Mouse (Mus musculus) lung, embryonic 15.5 days (tissue): ENCODE measurements around the gene Gjc2. TPM values are rescaled to one million over a fixed set of nuclear protein-coding genes. Genes with fewer than 3 reads are reported as not detected.

Experiments
- ATAC-seq: fragments of 200-750 bp; cut with Nextera tagmentation; 2 replicates; pipeline ENCODE4 v1.8.0; 2017; ENCODE audit warnings: moderate number of reproducible peaks, borderline replicate concordance; ENCODE audit not compliant: low FRiP score, low TSS enrichment; ENCODE audit errors: extremely low read depth
- H3K27ac ChIP-seq: fragments of 300-500 bp; sonication (generic); 2 replicates; pipeline ENCODE4 v1.5.1; 2015; ENCODE audit warnings: moderate library complexity, mild to moderate bottlenecking, inconsistent platforms
- H3K27me3 ChIP-seq: fragments of 300-500 bp; sonication (generic); 2 replicates; pipeline ENCODE4 v1.6.1; 2015; ENCODE audit warnings: inconsistent platforms
- H3K36me3 ChIP-seq: fragments of 300-500 bp; sonication (generic); 2 replicates; pipeline ENCODE4 v1.6.1; 2015; ENCODE audit warnings: inconsistent platforms
- H3K4me1 ChIP-seq: fragments of 300-500 bp; sonication (generic); 2 replicates; pipeline ENCODE4 v1.6.1; 2015; ENCODE audit warnings: inconsistent platforms
- H3K4me2 ChIP-seq: fragments of 300-500 bp; sonication (generic); 2 replicates; pipeline ENCODE4 v1.6.1; 2015; ENCODE audit warnings: inconsistent platforms, mild to moderate bottlenecking, moderate library complexity
- H3K4me3 ChIP-seq: fragments of 300-500 bp; sonication (generic); 2 replicates; pipeline ENCODE4 v1.5.1; 2015; ENCODE audit warnings: mild to moderate bottlenecking, inconsistent platforms
- H3K9ac ChIP-seq: fragments of 300-500 bp; sonication (generic); 2 replicates; pipeline ENCODE4 v1.6.1; 2015; ENCODE audit warnings: inconsistent platforms
- H3K9me3 ChIP-seq: fragments of 300-500 bp; sonication (generic); 2 replicates; pipeline ENCODE4 v1.6.1; 2016; ENCODE audit warnings: inconsistent platforms
- WGBS: fragments of 180-500 bp; shearing (Covaris S2); methylation state at CpG from one replicate; pipeline ENCODE4 v1.1.7; 2015; 5-methylcytosine and 5-hydroxymethylcytosine counted together
- polyA plus RNA-seq: library from polyadenylated mRNA; unstranded; fragments of >200 nt; fragmentation: Nextera tagmentation; extraction: Ambion mirVana; gene quantifications from 2 replicates; pipeline ENCODE4 v1.2.1, GENCODE M21; 2015

Gene Gjc2
- polyA plus RNA-seq, 1 experiment from 2014 or later: 0.56 TPM

DNA sequence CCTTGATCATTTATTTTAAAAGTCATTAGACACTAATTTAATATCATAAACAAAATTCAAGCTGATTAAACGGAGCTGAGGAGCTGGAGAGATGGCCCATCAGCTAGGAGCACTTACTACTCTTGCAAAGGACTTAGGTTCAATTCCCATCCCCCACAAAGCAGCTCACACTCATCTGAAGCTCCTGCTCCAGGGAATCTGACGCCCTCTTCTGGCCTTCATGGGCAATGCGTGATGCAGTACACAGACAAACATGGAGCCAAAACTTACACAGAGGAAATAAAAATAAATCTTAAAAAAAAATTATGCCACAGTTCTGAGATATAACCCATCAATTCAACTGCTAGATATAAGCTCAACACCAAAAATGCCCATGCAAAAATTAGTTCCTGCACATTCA is 31.3 kb downstream of the Gjc2 start:
- Histone ChIP-seq H3K36me3 (0 out of 2 replicates have a peak, but pooled peaks cover 2% of the 10 kb centered on the region), H3K27me3 (no peaks in the 10 kb centered on the region), H3K4me2 (no peak overlapping the region), H3K4me3 (no peak overlapping the region), H3K9ac (no peak overlapping the region), H3K4me1 (no peaks in the 10 kb centered on the region), H3K9me3 (no peaks in the 10 kb centered on the region), H3K27ac (no peak overlapping the region)
- no peak for ATAC-seq
- WGBS: 28% methylated on average over 3 of the region's 3 CpGs

DNA sequence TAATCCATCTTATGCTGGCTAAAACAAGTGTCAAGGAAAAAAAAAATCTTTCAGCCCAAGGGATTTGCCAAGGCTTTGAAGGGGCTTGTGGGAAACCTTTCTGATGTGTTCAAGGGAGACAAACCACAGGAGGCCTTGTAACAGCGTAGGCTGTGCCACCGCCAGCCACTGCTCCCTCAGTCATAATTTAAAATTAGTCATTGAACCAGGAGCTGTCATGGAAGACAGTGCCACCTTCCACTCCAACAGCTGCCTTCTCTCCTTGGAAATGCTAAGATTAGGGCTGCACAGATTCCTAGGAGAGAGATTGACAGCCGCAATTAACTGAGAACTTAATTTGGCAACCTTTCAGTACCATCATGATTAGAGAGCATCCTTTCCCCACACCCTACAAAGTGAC is 33.7 kb downstream of the Gjc2 start:
- H3K4me3 ChIP-seq: no peak overlapping the region
- no peaks in the 10 kb centered on the region for H3K27me3 ChIP-seq
- no peak for ATAC-seq
- H3K27ac ChIP-seq: no peak overlapping the region
- H3K4me1 ChIP-seq: no peaks in the 10 kb centered on the region
- no peak overlapping the region for H3K4me2 ChIP-seq
- H3K9ac ChIP-seq: no peak overlapping the region
- WGBS: 42% methylated on average over 3 of the region's 3 CpGs
- no peaks in the 10 kb centered on the region for H3K9me3 ChIP-seq
- no peaks in the 10 kb centered on the region for H3K36me3 ChIP-seq

DNA sequence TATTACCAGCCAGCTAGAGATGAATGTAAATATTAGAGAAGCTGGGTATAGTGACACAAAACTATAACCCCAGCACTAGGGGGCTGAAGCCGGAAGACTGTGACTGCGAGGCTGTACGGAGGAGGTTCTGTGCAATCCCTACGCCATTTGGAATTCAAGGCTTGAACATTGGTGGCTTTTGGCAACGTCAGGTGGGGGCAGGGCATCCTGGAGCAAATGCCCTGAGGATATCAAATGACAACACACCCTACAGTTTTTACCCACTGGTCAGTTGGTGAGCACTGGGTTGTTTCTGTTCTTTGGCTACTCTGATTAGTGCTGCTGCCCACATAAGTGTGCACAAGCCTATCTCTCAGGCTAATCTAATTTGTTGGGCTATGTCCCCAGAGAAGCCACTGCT is 40.1 kb downstream of the Gjc2 start:
- no peak for ATAC-seq
- H3K4me3 ChIP-seq: no peak overlapping the region
- WGBS: 71% methylated on average over 5 of the region's 5 CpGs

DNA sequence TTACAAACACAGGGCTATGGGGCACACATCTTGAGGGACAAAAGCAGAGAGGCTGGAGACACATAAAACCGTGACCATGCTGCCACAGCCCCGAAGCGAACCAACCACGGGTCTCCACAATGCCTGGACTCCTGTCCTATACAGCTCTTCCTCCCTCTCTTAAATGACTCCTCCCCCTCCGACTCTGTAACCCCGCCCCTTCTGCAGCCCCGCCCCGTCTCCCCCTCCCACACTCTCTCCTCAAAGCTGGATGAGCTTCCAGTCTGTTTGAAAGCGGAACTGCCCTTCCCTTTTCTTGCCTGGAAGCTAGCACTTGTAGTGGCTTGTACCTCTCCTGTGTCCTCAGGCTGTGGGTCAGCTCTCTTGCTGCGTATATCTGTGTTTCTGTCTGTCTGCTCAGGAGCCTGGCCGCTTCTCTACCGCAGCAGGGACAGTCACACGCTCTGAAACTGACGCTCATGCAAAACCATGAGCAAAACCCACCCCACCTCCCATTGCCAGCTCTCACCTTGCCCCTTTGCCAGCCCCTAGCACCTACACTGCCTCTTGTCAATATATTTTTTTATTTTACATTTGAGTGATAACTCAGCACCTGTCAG is 41.1 kb downstream of the Gjc2 start:
- H3K4me3 ChIP-seq: no peak overlapping the region
- H3K27ac ChIP-seq: no peak overlapping the region
- H3K27me3 ChIP-seq: peaks cover 15% of the 10 kb centered on the region
- 8% methylated on average over 14 of the region's 14 CpGs for WGBS
- H3K36me3 ChIP-seq: no peaks in the 10 kb centered on the region
- ATAC-seq: 0 out of 2 replicates have a peak, but pooled peaks have one; percentile 35
- no peaks in the 10 kb centered on the region for H3K4me1 ChIP-seq
- peak overlapping the region; percentile 46; the same call in 1 of the 2 replicates for H3K4me2 ChIP-seq
- H3K9me3 ChIP-seq: no peaks in the 10 kb centered on the region
- H3K9ac ChIP-seq: no peak overlapping the region

More for the DNA sequence above, 40.1 kb downstream of the Gjc2 start:
- no peak overlapping the region for H3K4me2 ChIP-seq
- no peak overlapping the region for H3K9ac ChIP-seq
- H3K36me3 ChIP-seq: no peaks in the 10 kb centered on the region
- no peaks in the 10 kb centered on the region for H3K9me3 ChIP-seq
- no peaks in the 10 kb centered on the region for H3K4me1 ChIP-seq
- H3K27me3 ChIP-seq: peaks cover 4% of the 10 kb centered on the region
- H3K27ac ChIP-seq: no peak overlapping the region

DNA sequence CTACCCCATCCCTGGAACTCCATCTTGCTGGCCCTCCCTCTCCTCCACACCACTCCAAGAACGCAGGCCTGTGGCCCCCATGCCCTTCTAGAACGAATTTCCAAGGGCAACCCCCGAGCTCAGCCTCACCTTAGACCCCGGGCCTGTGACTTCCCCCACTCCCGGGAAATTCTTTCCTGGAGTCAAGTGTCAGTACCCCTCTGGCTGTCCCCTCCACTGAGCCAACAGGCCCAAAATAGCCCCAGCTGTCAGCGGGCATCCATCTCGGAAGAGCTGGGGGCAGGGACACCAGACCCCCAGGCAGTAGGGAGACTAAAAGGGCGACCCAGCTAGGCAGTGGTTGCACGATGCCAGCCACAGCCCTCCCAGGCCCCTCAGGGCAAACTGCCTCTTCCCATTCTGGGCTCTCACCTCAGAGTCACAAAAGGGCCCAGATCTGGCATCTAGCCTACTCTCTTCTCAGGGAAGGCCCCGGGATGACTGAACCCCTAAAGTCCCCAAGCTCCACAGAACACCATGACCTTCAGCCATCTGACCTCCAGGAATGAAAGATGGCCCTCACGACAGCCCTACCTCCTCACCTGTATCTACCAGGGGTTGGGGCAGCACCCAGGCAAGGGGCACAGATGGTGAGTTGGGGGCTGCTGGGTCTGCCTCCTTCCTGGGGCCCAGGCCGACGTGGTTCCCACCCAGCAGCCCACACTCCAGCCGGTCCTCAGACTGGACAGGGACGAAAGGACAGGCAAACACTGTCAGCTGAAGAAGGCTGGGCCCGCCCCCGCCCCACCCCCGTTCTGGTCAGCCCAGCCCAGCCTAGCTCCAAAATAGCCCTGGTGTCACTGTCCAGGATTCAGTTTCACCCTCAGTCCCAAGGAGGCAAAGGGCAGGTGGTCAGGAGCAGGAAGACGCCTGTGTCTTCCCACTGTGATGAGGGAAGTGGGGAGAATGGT is 44.2 kb downstream of the Gjc2 start:
- peaks cover 13% of the 10 kb centered on the region; the same call in 1 of the 2 replicates for H3K4me1 ChIP-seq
- no peaks in the 10 kb centered on the region for H3K9me3 ChIP-seq
- no peaks in the 10 kb centered on the region for H3K36me3 ChIP-seq
- ATAC-seq: no peak
- H3K27me3 ChIP-seq: peaks cover 46% of the 10 kb centered on the region
- no peak overlapping the region for H3K9ac ChIP-seq
- H3K4me2 ChIP-seq: no peak overlapping the region
- no peak overlapping the region for H3K27ac ChIP-seq
- H3K4me3 ChIP-seq: no peak overlapping the region
- 55% methylated on average over 19 of the region's 19 CpGs for WGBS

DNA sequence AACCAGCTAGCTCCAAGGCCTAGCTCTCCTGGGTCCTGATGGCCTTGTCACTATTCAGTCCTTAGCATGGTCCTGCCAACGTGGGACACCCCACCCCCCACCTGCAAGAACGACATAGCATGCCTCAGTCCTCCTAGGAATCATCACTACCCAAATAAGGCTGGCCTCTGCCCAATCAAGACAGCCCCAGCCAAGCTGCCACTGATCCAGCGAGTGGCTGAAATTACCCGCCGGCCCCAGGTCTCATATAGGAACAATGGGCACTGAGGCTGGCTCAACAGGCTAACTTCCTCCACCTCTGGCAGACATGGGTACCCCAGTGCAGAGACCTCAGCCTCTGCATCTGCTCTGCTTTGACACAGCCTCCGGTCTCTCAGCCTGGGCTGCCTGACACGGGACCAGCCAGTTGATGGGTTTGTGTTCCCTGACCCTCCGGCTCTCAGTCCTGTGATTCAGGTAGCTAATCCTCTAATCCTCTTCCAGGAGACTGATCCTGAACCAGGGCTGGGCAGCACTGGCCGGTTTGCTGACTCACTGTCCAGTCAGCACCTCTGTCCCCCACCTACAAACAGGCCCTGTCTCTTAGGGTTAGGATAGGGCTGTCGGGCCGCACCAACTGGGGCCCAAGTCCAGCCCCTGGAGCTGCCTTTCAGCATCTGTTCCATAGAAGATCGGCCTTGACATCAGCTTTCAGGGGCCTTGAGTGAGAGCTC is 45.9 kb downstream of the Gjc2 start:
- Histone ChIP-seq H3K27ac (no peak overlapping the region), H3K27me3 (peaks cover 62% of the 10 kb centered on the region), H3K36me3 (no peaks in the 10 kb centered on the region), H3K4me1 (peaks cover 13% of the 10 kb centered on the region; the same call in 1 of the 2 replicates), H3K4me2 (no peak overlapping the region), H3K9ac (no peak overlapping the region), H3K4me3 (no peak overlapping the region), H3K9me3 (no peaks in the 10 kb centered on the region)
- ATAC-seq: no peak
- 70% methylated on average over 12 of the region's 12 CpGs for WGBS

- H3K27me3 ChIP-seq: peaks cover 66% of the 10 kb centered on the region
- peak within 1 kb of the TSS; percentile 21 for H3K4me3 ChIP-seq
- ATAC-seq: no peak
- H3K4me1 ChIP-seq: peaks cover 13% of the 10 kb centered on the region; the same call in 1 of the 2 replicates
- 17% methylated on average over 42 of the region's 44 CpGs for WGBS
- no peak within 1 kb of the TSS for H3K9ac ChIP-seq
- no peaks in the 10 kb centered on the region for H3K9me3 ChIP-seq
- H3K27ac ChIP-seq: no peak within 1 kb of the TSS
- no peaks in the 10 kb centered on the region for H3K36me3 ChIP-seq
- peak within 1 kb of the TSS; percentile 46 for H3K4me2 ChIP-seq
These were observed 47.0 kb downstream of the Gjc2 start, which contains the start of gene Obscn for GRCm38 (mm10) chr11:59135904-59136452. Gene Obscn (minus strand): TSS chr11:59136402.

GRCm38 (mm10) chr11:59135051-59135820 is 47.8 kb downstream of the Gjc2 start:
- 5% methylated on average over 55 of the region's 55 CpGs for WGBS
- Histone ChIP-seq H3K4me2 (peak overlapping the region; percentile 46), H3K4me3 (peak overlapping the region; percentile 21), H3K9ac (no peak overlapping the region), H3K36me3 (no peaks in the 10 kb centered on the region), H3K27ac (no peak overlapping the region), H3K9me3 (no peaks in the 10 kb centered on the region), H3K4me1 (peaks cover 13% of the 10 kb centered on the region; the same call in 1 of the 2 replicates), H3K27me3 (peaks cover 66% of the 10 kb centered on the region)
- no peak for ATAC-seq

DNA sequence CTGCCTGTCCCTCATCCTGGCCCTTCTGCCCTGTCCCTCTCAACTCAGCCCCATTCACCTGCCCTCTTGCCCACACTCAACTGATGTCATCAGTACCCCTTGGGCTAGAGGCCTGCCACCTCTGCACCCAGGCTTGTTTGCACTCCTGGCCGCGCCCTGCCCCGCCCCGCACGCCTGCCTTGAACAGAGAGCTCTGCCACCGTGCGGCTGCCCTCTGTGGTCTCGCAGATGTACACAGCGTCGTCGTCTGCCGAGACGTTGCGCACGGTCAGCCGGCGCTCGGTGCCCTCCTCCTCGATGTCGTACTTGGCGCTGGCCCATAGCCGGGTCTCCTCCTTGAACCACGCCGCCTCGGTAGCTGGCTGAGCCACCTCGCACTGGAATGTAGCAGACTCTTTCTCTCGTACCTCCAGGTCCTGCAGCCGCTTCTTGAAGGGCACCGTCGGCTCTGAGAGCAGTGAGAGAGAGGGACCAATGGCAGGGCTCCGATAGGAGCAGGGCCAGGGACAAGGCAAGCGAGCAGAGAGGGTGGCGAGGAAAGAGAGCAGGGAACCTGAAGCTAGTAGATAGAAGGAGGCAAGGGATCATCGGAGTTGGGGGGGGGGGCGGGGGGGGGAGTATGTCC is 48.5 kb downstream of the Gjc2 start:
- Histone ChIP-seq H3K27me3 (peaks cover 66% of the 10 kb centered on the region), H3K9me3 (no peaks in the 10 kb centered on the region), H3K4me3 (no peak overlapping the region), H3K4me2 (peak overlapping the region; percentile 31; the same call in 1 of the 2 replicates), H3K9ac (no peak overlapping the region), H3K27ac (no peak overlapping the region), H3K4me1 (peaks cover 13% of the 10 kb centered on the region; the same call in 1 of the 2 replicates), H3K36me3 (no peaks in the 10 kb centered on the region)
- no peak; the same call in 1 of the 2 replicates for ATAC-seq
- WGBS: 4% methylated on average over 35 of the region's 35 CpGs

DNA sequence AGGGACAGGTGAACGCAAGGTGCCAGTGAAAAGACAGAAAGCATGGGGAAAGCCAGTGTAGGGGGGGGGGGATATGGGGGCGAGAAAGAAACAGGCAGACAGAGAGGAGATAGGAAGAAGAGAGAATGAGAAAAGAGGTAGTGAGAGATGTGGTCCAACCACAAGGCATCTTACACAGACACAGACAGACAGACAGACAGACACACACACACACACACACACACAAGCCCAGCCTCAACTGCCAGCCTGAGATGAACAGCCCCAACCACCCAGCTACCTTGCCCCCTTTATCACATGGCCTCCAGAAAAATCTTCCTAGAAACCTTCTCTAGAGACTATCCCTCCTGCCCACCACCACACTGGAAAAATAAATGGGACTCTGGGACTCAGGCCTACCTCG is 50.9 kb downstream of the Gjc2 start:
- Histone ChIP-seq H3K4me2 (no peak overlapping the region), H3K27me3 (peaks cover 53% of the 10 kb centered on the region), H3K4me1 (peaks cover 13% of the 10 kb centered on the region; the same call in 1 of the 2 replicates), H3K36me3 (no peaks in the 10 kb centered on the region), H3K4me3 (no peak overlapping the region), H3K27ac (no peak overlapping the region), H3K9ac (no peak overlapping the region), H3K9me3 (no peaks in the 10 kb centered on the region)
- ATAC-seq: no peak
- 72% methylated on average over 2 of the region's 3 CpGs for WGBS
